Mouse (Mus musculus): ENCODE data around the gene Maml3. TPM values are rescaled to one million over a fixed set of nuclear protein-coding genes. Genes with fewer than 3 reads are reported as not detected.

The Maml3 gene
- polyA plus RNA-seq, 1 experiment from 2014 or later: 5.2 TPM

- H3K9ac ChIP-seq: no peak overlapping the region
- H3K4me1 ChIP-seq: peaks cover 17% of the 10 kb centered on the region
- no peaks in the 10 kb centered on the region for H3K27me3 ChIP-seq (replicated peaks)
- 18% methylated on average over 4 of the region's 4 CpGs for WGBS
- no peak overlapping the region for H3K4me2 ChIP-seq
- H3K27ac ChIP-seq: no peak overlapping the region
- peak; percentile 70; the same call in 1 of the 2 replicates for ATAC-seq (ENCODE audit: insufficient read depth, low FRiP score, low read depth)
- no peaks in the 10 kb centered on the region for H3K9me3 ChIP-seq
- H3K4me3 ChIP-seq (replicated peaks): no peak overlapping the region
- no peaks in the 10 kb centered on the region for H3K36me3 ChIP-seq
Observed at GRCm38 (mm10) chr3:51963891-51964593, 140.8 kb downstream of the Maml3 start.

GRCm38 (mm10) chr3:51963151-51963791 is 141.6 kb downstream of the Maml3 start:
- Histone ChIP-seq H3K4me2 (no peak overlapping the region), H3K4me3 (replicated peaks) (no peak overlapping the region), H3K9ac (no peak overlapping the region), H3K9me3 (no peaks in the 10 kb centered on the region), H3K36me3 (no peaks in the 10 kb centered on the region), H3K27ac (no peak overlapping the region), H3K27me3 (replicated peaks) (no peaks in the 10 kb centered on the region), H3K4me1 (peaks cover 17% of the 10 kb centered on the region)
- ATAC-seq (ENCODE audit: insufficient read depth, low FRiP score, low read depth): no peak
- WGBS: 70% methylated on average over 9 of the region's 9 CpGs

GRCm38 (mm10) chr3:51958751-51959150 is 146.1 kb downstream of the Maml3 start:
- ATAC-seq (ENCODE audit: insufficient read depth, low FRiP score, low read depth): no peak
- no peaks in the 10 kb centered on the region for H3K27me3 ChIP-seq (replicated peaks)
- 63% methylated on average over 2 of the region's 2 CpGs for WGBS

GRCm38 (mm10) chr3:51954441-51954840 is 150.4 kb downstream of the Maml3 start:
- no peaks in the 10 kb centered on the region for H3K27me3 ChIP-seq (replicated peaks)
- peaks cover 6% of the 10 kb centered on the region for H3K4me1 ChIP-seq
- no peak for ATAC-seq (ENCODE audit: insufficient read depth, low FRiP score, low read depth)
- 34% methylated on average over 4 of the region's 4 CpGs for WGBS
- no peaks in the 10 kb centered on the region for H3K36me3 ChIP-seq
- H3K4me3 ChIP-seq (replicated peaks): no peak overlapping the region
- H3K27ac ChIP-seq: no peak overlapping the region
- no peak overlapping the region for H3K9ac ChIP-seq
- no peaks in the 10 kb centered on the region for H3K9me3 ChIP-seq
- no peak overlapping the region for H3K4me2 ChIP-seq

More at GRCm38 (mm10) chr3:51958751-51959150, 146.1 kb downstream of the Maml3 start:
- no peaks in the 10 kb centered on the region for H3K36me3 ChIP-seq
- H3K4me1 ChIP-seq: peaks cover 4% of the 10 kb centered on the region
- H3K27ac ChIP-seq: no peak overlapping the region
- no peak overlapping the region for H3K4me2 ChIP-seq
- H3K9me3 ChIP-seq: no peaks in the 10 kb centered on the region
- no peak overlapping the region for H3K4me3 ChIP-seq (replicated peaks)
- H3K9ac ChIP-seq: no peak overlapping the region

GRCm38 (mm10) chr3:51953927-51954326 is 150.9 kb downstream of the Maml3 start:
- Histone ChIP-seq H3K27me3 (replicated peaks) (no peaks in the 10 kb centered on the region), H3K36me3 (no peaks in the 10 kb centered on the region), H3K4me3 (replicated peaks) (no peak overlapping the region), H3K4me2 (no peak overlapping the region), H3K27ac (no peak overlapping the region), H3K9me3 (no peaks in the 10 kb centered on the region), H3K4me1 (peaks cover 6% of the 10 kb centered on the region), H3K9ac (no peak overlapping the region)
- WGBS: 79% methylated on average over 11 of the region's 11 CpGs
- no peak for ATAC-seq (ENCODE audit: insufficient read depth, low FRiP score, low read depth)

- peak overlapping the region; percentile 58 for H3K27ac ChIP-seq
- WGBS: 57% methylated on average over 33 of the region's 33 CpGs
Observed at GRCm38 (mm10) chr3:51952728-51953623, 151.9 kb downstream of the Maml3 start.

GRCm38 (mm10) chr3:51952267-51952666 is 152.6 kb downstream of the Maml3 start:
- WGBS: 63% methylated on average over 9 of the region's 9 CpGs
- H3K9me3 ChIP-seq: no peaks in the 10 kb centered on the region
- H3K27ac ChIP-seq: peak overlapping the region; percentile 58; the same call in 1 of the 2 replicates
- H3K4me2 ChIP-seq: peak overlapping the region; percentile 40
- H3K36me3 ChIP-seq: no peaks in the 10 kb centered on the region
- peaks cover 6% of the 10 kb centered on the region for H3K4me1 ChIP-seq
- peak overlapping the region; percentile 21; the same call in 1 of the 2 replicates for H3K4me3 ChIP-seq (replicated peaks)
- ATAC-seq (ENCODE audit: insufficient read depth, low FRiP score, low read depth): peak; percentile 70
- no peak overlapping the region for H3K9ac ChIP-seq
- H3K27me3 ChIP-seq (replicated peaks): no peaks in the 10 kb centered on the region

More at GRCm38 (mm10) chr3:51952728-51953623, 151.9 kb downstream of the Maml3 start:
- no peak overlapping the region for H3K9ac ChIP-seq
- peak overlapping the region; percentile 21 for H3K4me3 ChIP-seq (replicated peaks)
- no peaks in the 10 kb centered on the region for H3K27me3 ChIP-seq (replicated peaks)
- no peaks in the 10 kb centered on the region for H3K9me3 ChIP-seq
- no peaks in the 10 kb centered on the region for H3K36me3 ChIP-seq
- ATAC-seq (ENCODE audit: insufficient read depth, low FRiP score, low read depth): peak; percentile 61
- H3K4me2 ChIP-seq: peak overlapping the region; percentile 40
- H3K4me1 ChIP-seq: peaks cover 6% of the 10 kb centered on the region

GRCm38 (mm10) chr3:51949651-51950050 is 155.2 kb downstream of the Maml3 start:
- ATAC-seq (ENCODE audit: insufficient read depth, low FRiP score, low read depth): no peak
- Histone ChIP-seq H3K27ac (no peak overlapping the region), H3K4me1 (peaks cover 5% of the 10 kb centered on the region), H3K27me3 (replicated peaks) (no peaks in the 10 kb centered on the region), H3K9me3 (no peaks in the 10 kb centered on the region), H3K4me2 (no peak overlapping the region), H3K4me3 (replicated peaks) (no peak overlapping the region), H3K9ac (no peak overlapping the region), H3K36me3 (no peaks in the 10 kb centered on the region)
- WGBS: 65% methylated on average over 8 of the region's 8 CpGs

- H3K9ac ChIP-seq: no peak overlapping the region
- H3K4me2 ChIP-seq: no peak overlapping the region
- no peaks in the 10 kb centered on the region for H3K36me3 ChIP-seq
- no peaks in the 10 kb centered on the region for H3K27me3 ChIP-seq (replicated peaks)
- no peaks in the 10 kb centered on the region for H3K9me3 ChIP-seq
- H3K4me1 ChIP-seq: 0 out of 2 replicates have a peak, but pooled peaks cover 2% of the 10 kb centered on the region
- ATAC-seq (ENCODE audit: insufficient read depth, low FRiP score, low read depth): no peak
- 78% methylated on average over 3 of the region's 3 CpGs for WGBS
- no peak overlapping the region for H3K27ac ChIP-seq
- no peak overlapping the region for H3K4me3 ChIP-seq (replicated peaks)
Observed at GRCm38 (mm10) chr3:51947168-51947567, 157.7 kb downstream of the Maml3 start.

- H3K9ac ChIP-seq: no peak overlapping the region
- no peak overlapping the region for H3K27ac ChIP-seq
- no peaks in the 10 kb centered on the region for H3K27me3 ChIP-seq (replicated peaks)
- H3K36me3 ChIP-seq: no peaks in the 10 kb centered on the region
- H3K4me3 ChIP-seq (replicated peaks): no peak overlapping the region
- ATAC-seq (ENCODE audit: insufficient read depth, low FRiP score, low read depth): no peak
- H3K9me3 ChIP-seq: no peaks in the 10 kb centered on the region
- H3K4me1 ChIP-seq: no peaks in the 10 kb centered on the region
- 47% methylated on average over 8 of the region's 8 CpGs for WGBS
- no peak overlapping the region for H3K4me2 ChIP-seq
Observed at GRCm38 (mm10) chr3:51943642-51944041, 161.2 kb downstream of the Maml3 start.

- H3K4me2 ChIP-seq: no peak overlapping the region
- H3K27ac ChIP-seq: no peak overlapping the region
- no peak for ATAC-seq (ENCODE audit: insufficient read depth, low FRiP score, low read depth)
- no peaks in the 10 kb centered on the region for H3K36me3 ChIP-seq
- no peaks in the 10 kb centered on the region for H3K9me3 ChIP-seq
- H3K4me1 ChIP-seq: no peaks in the 10 kb centered on the region
- no peaks in the 10 kb centered on the region for H3K27me3 ChIP-seq (replicated peaks)
- no peak overlapping the region for H3K4me3 ChIP-seq (replicated peaks)
- no peak overlapping the region for H3K9ac ChIP-seq
- 81% methylated on average over 8 of the region's 8 CpGs for WGBS
Observed at GRCm38 (mm10) chr3:51941781-51942180, 163.1 kb downstream of the Maml3 start.
